Mouse (Mus musculus): ENCODE data around the gene Cdx2. TPM values are rescaled to one million over a fixed set of nuclear protein-coding genes. Genes with fewer than 3 reads are reported as not detected.

Cdx2 gene
- polyA plus RNA-seq, 1 experiment from 2014 or later = not detected

DNA sequence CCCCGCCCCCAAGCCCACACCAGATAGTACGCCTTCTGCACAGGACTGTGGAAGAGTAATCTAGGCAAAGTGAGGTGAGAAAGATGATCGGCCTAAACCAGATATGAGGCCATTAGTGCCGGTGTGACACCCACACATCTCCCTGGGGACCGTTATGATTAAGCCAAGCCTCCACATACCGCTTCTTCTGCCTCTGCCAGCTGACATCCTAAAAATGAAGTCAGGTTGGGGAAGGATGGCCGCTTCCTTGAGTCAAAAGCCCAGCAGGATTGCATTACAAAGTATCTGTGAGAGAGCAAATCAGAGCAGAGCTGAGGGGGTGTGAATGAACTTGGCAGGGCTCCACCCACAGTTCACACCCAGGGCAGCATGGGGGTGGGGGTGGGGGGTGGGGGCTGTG, 25.6 kb upstream of the Cdx2 start:
- WGBS = 55% methylated on average over 7 of the region's 7 CpGs
- no peaks in the 10 kb centered on the region for H3K36me3 ChIP-seq (replicated peaks)
- H3K4me3 ChIP-seq (replicated peaks) = no peak overlapping the region
- no peak overlapping the region for H3K9ac ChIP-seq
- H3K27ac ChIP-seq = no peak overlapping the region
- ATAC-seq (ENCODE audit: low FRiP score) = no peak
- no peak overlapping the region for H3K4me2 ChIP-seq
- peaks cover 10% of the 10 kb centered on the region for H3K27me3 ChIP-seq
- no peaks in the 10 kb centered on the region for H3K4me1 ChIP-seq
- no peaks in the 10 kb centered on the region for H3K9me3 ChIP-seq

DNA sequence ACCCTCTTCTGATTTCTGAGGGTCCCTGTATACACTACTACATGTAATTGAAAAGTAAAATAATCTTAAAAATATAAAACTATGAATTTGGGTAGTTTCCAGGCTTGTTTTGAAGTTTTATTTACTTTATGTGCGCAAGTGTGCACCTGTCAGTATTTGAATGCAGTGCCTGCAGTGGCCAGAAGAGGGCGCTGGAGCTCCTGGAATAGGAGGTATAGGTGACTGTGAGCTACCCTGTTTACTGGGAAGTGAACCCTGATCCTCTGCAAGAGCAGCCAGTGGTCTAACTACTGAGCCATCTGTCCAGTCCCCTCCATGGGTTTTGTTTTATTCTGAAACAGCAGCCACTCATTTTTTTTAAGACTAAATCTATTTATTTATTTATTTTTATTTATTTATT, 24.5 kb upstream of the Cdx2 start:
- Histone ChIP-seq H3K4me3 (replicated peaks) (no peak overlapping the region), H3K9ac (no peak overlapping the region), H3K4me1 (no peaks in the 10 kb centered on the region), H3K27ac (no peak overlapping the region), H3K9me3 (no peaks in the 10 kb centered on the region), H3K4me2 (no peak overlapping the region), H3K36me3 (replicated peaks) (no peaks in the 10 kb centered on the region), H3K27me3 (peaks cover 10% of the 10 kb centered on the region)
- 40% methylated on average over 2 of the region's 2 CpGs for WGBS
- ATAC-seq (ENCODE audit: low FRiP score) = no peak

DNA sequence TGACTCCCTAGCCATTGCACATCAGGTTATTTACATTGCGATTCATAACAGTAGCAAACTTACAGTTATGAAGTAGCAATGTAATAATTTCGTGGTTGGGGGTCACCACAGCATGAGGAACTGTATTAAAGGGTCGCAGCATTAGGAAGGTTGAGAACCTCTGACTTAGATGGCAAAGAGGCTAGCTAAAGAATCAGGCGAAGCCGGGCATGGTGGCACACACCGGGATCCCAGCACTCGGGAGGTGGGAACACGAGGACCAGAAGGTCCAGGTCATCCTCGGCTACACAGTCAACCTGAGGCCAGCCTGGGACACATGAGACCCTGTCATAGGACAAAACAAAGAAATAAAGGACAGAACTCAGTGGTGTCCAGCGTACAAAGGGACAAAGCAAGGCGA, 22.9 kb upstream of the Cdx2 start:
- Histone ChIP-seq H3K27ac (no peak overlapping the region), H3K4me3 (replicated peaks) (no peak overlapping the region), H3K27me3 (peaks cover 13% of the 10 kb centered on the region), H3K36me3 (replicated peaks) (no peaks in the 10 kb centered on the region), H3K9ac (no peak overlapping the region), H3K4me1 (no peaks in the 10 kb centered on the region), H3K4me2 (no peak overlapping the region), H3K9me3 (no peaks in the 10 kb centered on the region)
- ATAC-seq (ENCODE audit: low FRiP score) = no peak
- WGBS = 86% methylated on average over 11 of the region's 11 CpGs

DNA sequence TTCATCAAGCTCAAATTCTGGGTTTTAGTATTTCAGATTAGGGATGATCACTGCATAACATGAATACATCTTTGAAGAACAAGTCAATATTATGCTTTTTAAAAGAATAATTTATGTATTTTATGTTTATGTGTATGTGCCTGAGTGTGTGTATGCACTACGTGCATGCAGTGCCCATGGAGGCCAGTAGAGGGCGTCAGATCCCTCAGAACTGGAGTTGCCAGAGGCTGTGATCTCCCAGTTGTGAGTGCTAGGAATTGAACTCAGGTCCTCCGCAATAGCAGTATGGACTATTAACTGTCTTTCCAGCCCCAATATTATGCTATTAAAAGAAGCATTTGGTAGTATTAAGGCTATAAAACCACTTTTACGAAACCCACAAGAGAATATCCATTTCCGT, 20.6 kb upstream of the Cdx2 start:
- 88% methylated on average over 5 of the region's 5 CpGs for WGBS
- no peak for ATAC-seq (ENCODE audit: low FRiP score)

DNA sequence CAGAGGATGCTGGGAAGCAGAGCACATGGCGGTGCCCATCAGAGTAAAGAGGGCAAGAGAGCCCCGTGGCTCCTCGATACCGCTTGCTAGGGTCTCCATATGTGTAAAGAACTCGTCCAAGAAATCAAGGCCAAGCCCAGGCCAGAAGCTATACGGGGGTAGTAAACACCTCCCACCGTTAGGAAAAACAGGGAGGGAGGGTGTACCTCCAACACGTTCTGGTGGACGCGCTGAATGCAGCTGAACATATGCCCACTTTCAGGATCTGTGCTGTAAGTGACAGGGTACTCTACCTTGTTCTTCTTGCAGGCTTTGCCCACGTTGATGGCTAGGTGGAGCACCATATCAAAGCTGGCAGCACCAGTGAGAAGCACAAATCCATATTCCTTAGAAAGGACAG, 18.9 kb upstream of the Cdx2 start:
- H3K27ac ChIP-seq = no peak overlapping the region

More for the DNA sequence above, 20.6 kb upstream of the Cdx2 start:
- peaks cover 27% of the 10 kb centered on the region for H3K27me3 ChIP-seq
- H3K9ac ChIP-seq = no peak overlapping the region
- H3K36me3 ChIP-seq (replicated peaks) = no peaks in the 10 kb centered on the region
- no peak overlapping the region for H3K4me3 ChIP-seq (replicated peaks)
- H3K4me2 ChIP-seq = no peak overlapping the region
- no peaks in the 10 kb centered on the region for H3K4me1 ChIP-seq
- H3K27ac ChIP-seq = no peak overlapping the region
- H3K9me3 ChIP-seq = no peaks in the 10 kb centered on the region

DNA sequence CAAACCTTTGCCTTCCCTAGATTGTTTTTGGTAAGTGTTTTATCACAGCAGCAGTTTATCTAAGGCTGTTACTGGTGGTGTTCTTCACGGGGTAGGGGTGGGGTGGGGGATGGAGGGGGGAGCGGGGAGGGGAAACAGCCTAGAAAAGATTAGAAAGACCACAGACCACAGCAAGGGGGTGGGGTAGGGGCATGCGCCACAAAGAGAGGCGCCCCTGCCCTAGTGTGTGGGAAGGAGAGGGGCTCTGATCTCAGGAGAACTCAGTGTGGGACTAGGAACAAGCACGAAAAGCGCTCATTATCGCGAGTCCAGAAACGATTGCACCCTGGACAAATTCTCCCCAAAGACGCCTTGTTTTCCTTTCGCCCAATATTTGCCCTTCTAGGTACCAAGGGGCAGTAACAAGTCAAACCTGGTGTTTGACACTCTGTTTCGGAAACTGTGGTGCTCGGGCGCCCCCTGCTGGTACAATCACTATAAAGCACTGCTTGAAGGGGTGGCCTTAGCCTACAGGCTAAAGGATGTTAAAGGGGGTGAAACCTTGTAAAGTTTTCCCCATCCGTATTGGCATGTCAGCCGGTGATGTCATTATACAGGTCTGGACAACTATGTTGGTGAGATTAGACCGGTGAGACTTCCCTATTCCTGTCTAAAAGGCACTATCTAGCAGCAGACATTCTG, 16.3 kb upstream of the Cdx2 start:
- no peak overlapping the region for H3K27ac ChIP-seq
- WGBS = 20% methylated on average over 16 of the region's 17 CpGs
- H3K4me1 ChIP-seq = no peaks in the 10 kb centered on the region
- H3K9me3 ChIP-seq = no peaks in the 10 kb centered on the region
- ATAC-seq (ENCODE audit: low FRiP score) = 0 out of 2 replicates have a peak, but pooled peaks have one; percentile 14
- H3K27me3 ChIP-seq = peaks cover 58% of the 10 kb centered on the region
- H3K4me2 ChIP-seq = no peak overlapping the region
- no peak overlapping the region for H3K4me3 ChIP-seq (replicated peaks)
- H3K36me3 ChIP-seq (replicated peaks) = no peaks in the 10 kb centered on the region
- no peak overlapping the region for H3K9ac ChIP-seq

More for the DNA sequence above, 18.9 kb upstream of the Cdx2 start:
- H3K9me3 ChIP-seq = no peaks in the 10 kb centered on the region
- no peak overlapping the region for H3K4me3 ChIP-seq (replicated peaks)
- H3K4me2 ChIP-seq = no peak overlapping the region
- H3K9ac ChIP-seq = no peak overlapping the region
- WGBS = 71% methylated on average over 11 of the region's 11 CpGs
- no peaks in the 10 kb centered on the region for H3K36me3 ChIP-seq (replicated peaks)
- peaks cover 44% of the 10 kb centered on the region for H3K27me3 ChIP-seq
- ATAC-seq (ENCODE audit: low FRiP score) = no peak
- H3K4me1 ChIP-seq = no peaks in the 10 kb centered on the region

DNA sequence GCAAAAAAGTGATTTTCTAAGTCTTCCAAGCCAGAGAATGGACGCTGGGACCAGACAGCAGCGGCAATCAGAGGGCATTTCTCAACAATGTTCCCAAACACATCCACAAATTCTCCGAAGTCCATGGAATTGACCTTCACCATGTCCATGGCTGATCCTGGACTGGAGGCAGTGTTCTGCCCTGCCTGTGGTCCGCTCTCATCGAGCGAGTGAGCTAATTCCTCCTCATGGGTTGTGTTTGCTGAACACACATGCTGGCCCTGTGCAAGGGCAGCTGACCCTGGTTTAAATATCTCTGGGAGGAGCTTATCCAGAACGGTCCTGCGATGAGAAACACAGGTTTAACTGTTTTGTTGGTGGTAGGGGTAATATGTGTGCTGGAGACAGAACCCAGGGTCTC, 15.1 kb upstream of the Cdx2 start, which contains the start of gene Urad:
Urad (minus strand) TSS at position 258 of the 400 bp plus-strand sequence.
- Histone ChIP-seq H3K4me1 (no peaks in the 10 kb centered on the region), H3K4me3 (replicated peaks) (no peak within 1 kb of the TSS), H3K9ac (no peak within 1 kb of the TSS), H3K9me3 (no peaks in the 10 kb centered on the region), H3K27ac (no peak within 1 kb of the TSS), H3K27me3 (peaks cover 70% of the 10 kb centered on the region), H3K36me3 (replicated peaks) (no peaks in the 10 kb centered on the region), H3K4me2 (no peak within 1 kb of the TSS)
- no peak for ATAC-seq (ENCODE audit: low FRiP score)
- 80% methylated on average over 8 of the region's 8 CpGs for WGBS

DNA sequence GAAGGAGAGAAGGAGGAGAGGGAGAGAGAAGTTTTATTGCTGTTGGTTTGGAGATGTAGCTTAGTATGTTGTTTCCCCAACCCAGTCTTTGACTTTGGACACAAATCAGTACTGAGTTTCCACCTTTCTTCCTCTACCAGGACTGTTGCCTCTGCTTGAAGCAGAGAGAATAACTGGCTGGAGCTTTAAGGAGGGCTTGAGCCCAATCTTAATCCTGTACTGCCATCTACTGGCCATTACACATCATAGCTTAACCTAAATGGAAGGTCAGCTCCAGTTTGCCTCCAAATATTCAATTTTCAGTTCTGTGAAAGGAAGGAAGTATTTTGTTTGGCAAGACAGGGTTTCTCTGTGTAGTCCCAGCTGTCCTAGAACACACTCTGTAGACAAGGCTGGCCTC, 12.6 kb upstream of the Cdx2 start:
- Histone ChIP-seq H3K36me3 (replicated peaks) (no peaks in the 10 kb centered on the region), H3K9ac (no peak overlapping the region), H3K4me2 (no peak overlapping the region), H3K27me3 (peaks cover 92% of the 10 kb centered on the region), H3K9me3 (no peaks in the 10 kb centered on the region), H3K27ac (no peak overlapping the region), H3K4me3 (replicated peaks) (no peak overlapping the region), H3K4me1 (no peaks in the 10 kb centered on the region)
- 0 out of 2 replicates have a peak, but pooled peaks have one; percentile 41 for ATAC-seq (ENCODE audit: low FRiP score)

DNA sequence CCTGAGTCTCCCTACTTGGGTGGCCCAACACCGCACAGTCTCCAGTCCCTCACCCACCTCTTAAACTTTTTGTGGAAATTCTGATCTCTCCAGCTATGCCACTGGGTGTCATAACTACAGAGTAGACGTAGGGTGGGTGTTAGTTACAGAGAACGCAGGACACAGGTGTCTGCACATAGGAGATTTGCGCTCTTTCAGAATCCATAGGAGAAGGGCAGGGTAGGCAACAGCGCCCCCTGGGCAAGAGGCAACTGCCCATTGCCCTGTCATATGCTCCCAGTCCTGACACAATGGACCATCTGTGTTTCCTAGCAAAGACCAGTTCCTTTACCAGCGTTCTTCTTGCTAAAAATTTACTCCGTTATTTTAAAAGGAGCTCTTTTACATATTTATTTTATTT, 10.9 kb upstream of the Cdx2 start:
- peaks cover 99% of the 10 kb centered on the region for H3K27me3 ChIP-seq
- 17% methylated on average over 7 of the region's 7 CpGs for WGBS

DNA sequence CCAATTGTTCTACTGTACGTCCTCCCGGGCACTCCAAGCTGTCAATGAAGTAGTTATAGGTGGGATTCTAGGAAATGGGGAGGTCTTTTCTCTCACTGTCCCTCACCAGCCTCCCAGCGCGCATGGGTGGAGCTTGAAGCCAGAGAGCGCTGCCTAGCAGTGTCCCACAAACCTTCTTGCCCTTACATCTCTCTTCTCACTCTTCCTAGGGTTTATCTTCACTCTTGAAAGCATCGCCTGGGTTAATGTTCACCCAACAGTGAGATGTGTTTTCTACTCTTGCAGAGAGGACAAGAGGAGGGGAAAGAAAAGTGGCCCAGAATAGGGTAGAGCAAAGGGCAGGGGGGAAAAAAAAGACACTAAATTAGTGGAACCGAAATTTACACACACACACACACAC, 10.3 kb upstream of the Cdx2 start:
- H3K9me3 ChIP-seq = no peaks in the 10 kb centered on the region
- H3K36me3 ChIP-seq (replicated peaks) = no peaks in the 10 kb centered on the region
- no peak overlapping the region for H3K27ac ChIP-seq
- under 1% methylated on average over 6 of the region's 7 CpGs for WGBS
- H3K4me2 ChIP-seq = no peak overlapping the region
- no peak overlapping the region for H3K9ac ChIP-seq
- no peaks in the 10 kb centered on the region for H3K4me1 ChIP-seq
- H3K27me3 ChIP-seq = peaks cover 99% of the 10 kb centered on the region
- no peak overlapping the region for H3K4me3 ChIP-seq (replicated peaks)
- ATAC-seq (ENCODE audit: low FRiP score) = no peak

More for the DNA sequence above, 10.9 kb upstream of the Cdx2 start:
- H3K9ac ChIP-seq = no peak overlapping the region
- no peaks in the 10 kb centered on the region for H3K9me3 ChIP-seq
- no peak for ATAC-seq (ENCODE audit: low FRiP score)
- no peak overlapping the region for H3K4me3 ChIP-seq (replicated peaks)
- no peaks in the 10 kb centered on the region for H3K36me3 ChIP-seq (replicated peaks)
- H3K4me2 ChIP-seq = no peak overlapping the region
- no peak overlapping the region for H3K27ac ChIP-seq
- no peaks in the 10 kb centered on the region for H3K4me1 ChIP-seq

DNA sequence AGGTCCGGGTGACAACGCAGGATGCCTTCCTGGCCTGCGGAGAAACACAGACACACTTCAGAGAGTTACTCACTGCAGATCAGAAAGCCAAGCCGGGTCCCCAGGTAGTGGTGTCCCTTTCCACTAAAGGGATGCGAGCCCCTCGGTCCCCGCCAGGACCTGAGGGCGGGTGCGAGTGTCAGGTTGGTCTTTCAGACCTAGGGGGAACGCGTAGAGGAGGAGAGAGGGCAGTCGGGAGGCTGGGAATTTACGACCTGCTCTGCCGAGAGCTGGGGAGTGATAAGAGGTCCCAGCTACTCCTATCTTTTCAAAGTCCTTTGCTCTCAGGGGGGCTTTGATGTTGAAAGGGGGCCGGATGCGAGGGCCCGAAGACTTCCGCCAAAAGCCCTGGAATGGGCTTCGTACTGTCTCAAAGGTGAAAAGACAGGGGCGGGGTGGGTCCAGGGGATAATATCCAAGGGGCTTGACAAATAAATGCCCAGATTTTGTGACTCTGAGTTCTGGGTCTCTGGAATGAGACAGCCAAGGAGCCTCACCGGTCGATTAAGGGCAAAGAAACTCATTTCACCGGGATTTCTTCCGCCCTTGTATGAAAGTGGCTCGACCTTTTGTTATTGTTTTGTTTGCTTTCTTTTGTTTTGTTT, 8.5 kb upstream of the Cdx2 start:
- H3K27ac ChIP-seq = no peak overlapping the region
- no peak overlapping the region for H3K4me2 ChIP-seq
- H3K36me3 ChIP-seq (replicated peaks) = no peaks in the 10 kb centered on the region
- no peak for ATAC-seq (ENCODE audit: low FRiP score)
- WGBS = under 1% methylated on average over 25 of the region's 25 CpGs
- no peak overlapping the region for H3K9ac ChIP-seq
- H3K4me1 ChIP-seq = no peaks in the 10 kb centered on the region
- H3K4me3 ChIP-seq (replicated peaks) = no peak overlapping the region
- no peaks in the 10 kb centered on the region for H3K9me3 ChIP-seq
- H3K27me3 ChIP-seq = peaks cover 98% of the 10 kb centered on the region

DNA sequence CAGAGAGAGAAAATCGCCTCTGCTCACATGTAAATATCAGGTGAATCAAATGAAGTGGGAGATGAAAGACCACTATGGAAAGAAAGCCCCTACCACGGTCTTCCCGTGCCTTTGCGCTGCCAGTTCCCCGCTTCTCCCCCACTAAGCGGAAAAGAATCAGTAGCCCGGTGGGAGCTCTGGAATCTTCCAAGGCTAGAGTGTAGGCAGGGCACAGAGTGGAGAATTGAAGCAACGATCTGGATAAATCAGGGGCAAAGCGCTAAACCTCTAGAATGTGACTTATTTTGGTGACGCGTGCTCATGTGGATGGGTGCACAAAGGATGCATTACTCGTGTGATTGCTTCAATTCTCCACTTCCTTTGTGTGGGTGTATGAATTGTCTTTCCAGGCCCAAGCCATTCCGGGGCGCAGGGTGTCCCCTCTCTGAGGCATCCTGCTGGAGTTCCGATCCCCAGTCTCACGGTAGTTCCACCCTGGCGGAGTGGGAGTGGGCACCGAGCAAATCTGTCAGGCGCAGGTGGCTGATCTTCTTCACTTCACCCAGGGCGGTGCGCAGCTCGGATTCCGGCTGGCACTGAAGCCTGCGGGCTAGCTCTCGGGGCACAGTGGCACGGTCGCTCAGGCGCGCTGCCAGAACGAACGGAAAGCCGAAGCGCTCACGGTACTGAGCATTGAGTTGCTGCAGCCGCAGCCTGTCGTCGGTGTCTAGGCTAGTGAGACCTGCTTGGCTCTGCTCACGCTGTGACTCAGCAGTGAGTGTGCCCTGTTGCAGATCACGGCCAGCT, 7.8 kb upstream of the Cdx2 start:
- no peaks in the 10 kb centered on the region for H3K9me3 ChIP-seq
- no peak overlapping the region for H3K4me2 ChIP-seq
- ATAC-seq (ENCODE audit: low FRiP score) = no peak
- H3K4me1 ChIP-seq = no peaks in the 10 kb centered on the region
- no peak overlapping the region for H3K9ac ChIP-seq
- no peak overlapping the region for H3K27ac ChIP-seq
- WGBS = 1% methylated on average over 39 of the region's 39 CpGs
- H3K27me3 ChIP-seq = peaks cover 98% of the 10 kb centered on the region
- H3K36me3 ChIP-seq (replicated peaks) = no peaks in the 10 kb centered on the region
- no peak overlapping the region for H3K4me3 ChIP-seq (replicated peaks)
